Mouse (Mus musculus) A20 (cell line): ENCODE data around the gene Rfc1.
A peak's percentile ranks its signal among the peaks of the same experiment; 100 is the strongest.
"Not testable (repeated sequence)": the region's sequence is repeated elsewhere in the genome, so short reads cannot be mapped to it uniquely, and the experiment has no call there.

ENCODE experiments used
- DNase-seq: peaks from one replicate; pipeline ENCODE4 v3.0.0-alpha.2; 2011; ENCODE audit warnings: low read depth, low spot score

The Rfc1 gene

DNA sequence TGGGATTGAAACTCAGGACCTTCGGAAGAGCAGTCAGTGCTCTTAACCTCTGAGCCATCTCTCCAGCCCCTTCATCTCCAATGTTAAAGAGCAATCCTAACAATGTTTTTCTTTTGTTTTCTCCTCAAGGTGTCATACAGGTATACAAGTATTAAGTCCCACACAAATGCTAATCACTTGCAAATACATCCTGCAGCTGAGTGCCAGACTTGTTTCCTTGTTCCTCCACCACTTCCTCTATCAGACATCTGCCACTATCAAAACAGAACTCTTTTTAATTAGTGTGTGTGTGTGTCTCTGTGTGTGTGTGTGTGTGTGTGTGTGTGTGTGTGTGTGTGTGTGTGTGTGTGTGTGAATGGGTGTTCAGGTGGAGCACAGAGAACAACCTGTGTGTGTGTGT is 35.8 kb downstream of the Rfc1 start:
- DNase-seq, result peak; percentile 58

DNA sequence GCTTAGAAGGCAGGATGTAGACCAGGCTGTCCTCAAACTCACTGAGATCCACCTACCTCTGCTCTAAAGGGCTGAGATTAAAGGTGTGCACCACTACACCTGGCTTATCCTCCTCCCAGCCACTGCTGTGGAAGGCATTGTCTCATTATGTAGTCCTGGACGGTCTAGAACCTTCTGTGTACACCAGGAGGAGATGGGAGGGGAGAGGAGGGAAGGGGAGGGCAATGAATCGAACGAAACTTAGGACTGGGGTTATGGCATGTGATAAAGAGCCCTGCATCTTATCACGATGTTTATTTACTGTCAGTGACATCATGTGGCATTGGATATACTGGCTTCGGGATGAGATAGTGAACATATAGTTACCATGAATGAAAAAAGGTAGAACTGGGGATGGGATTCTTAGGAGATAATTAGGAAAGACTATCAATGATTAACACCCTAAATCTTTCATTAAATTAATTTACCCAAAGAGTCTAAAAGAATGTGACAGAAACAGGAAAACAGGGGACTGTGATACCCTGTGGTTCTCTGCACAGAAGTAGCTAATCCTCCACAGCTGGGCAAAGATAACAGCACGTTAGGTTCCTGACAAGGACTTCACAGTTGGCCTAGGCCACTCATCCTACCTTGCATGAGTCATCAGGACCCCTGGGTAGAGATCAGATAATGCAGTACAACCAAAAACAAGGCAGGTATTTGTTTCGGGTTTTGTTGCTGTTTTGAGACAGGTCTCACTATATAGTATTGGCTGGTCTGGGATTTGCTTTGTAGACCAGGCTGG is 37.1 kb downstream of the Rfc1 start:
- DNase-seq, result no peak

DNA sequence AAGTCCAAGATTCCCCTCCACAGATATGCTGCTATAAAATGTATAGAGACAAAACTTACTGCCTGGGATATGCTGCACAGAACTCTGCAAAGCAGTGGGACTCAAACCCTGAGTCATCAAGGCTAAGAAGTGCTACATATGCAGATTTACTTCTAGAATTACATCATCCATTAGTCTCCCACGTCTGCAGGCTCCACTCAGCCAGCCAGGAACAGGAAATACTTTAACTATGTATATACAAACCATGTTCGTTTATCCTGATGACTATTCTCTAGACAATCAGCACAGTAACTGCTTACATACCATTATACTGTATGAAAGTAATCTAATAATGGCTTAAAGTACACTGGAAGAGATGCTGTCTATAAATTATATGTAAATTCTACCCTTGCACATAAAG is 41.2 kb downstream of the Rfc1 start:
- no peak for DNase-seq

DNA sequence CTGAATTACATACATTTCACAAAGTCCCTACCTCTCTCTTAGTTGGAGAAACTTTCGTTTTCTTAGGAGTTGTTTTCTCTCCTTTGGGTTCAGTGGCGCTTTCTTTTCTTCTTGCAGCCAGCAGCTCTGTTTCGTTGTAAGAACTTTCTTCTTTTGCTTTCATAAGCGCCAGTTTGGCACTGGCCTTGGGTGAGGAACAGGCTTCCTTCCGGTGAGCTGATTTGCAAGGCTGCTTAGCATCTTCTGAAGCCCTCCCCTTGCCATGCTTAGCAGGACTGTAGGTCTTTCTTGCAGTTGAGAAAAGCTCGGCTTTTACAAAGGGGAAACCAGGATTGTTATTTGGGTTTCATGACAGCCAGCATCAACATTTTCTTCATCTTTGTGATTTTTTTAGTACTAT is 41.8 kb downstream of the Rfc1 start:
- no peak for DNase-seq

DNA sequence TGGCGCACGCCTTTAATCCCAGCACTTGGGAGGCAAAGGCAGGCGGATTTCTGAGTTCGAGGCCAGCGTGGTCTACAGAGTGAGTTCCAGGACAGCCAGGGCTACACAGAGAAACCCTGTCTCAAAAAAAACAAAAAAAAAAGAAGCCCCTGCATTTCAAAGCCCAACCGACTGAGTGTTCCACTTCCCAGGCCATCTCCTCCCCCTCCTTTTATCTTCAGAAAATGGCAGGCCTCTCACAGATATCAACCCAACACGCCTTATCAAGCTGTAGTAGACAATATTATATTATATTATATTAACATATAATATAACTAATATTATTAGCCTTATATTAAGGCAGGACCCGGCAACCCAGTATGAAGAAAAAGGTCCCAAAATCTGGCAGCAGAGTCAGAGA is 46.5 kb downstream of the Rfc1 start:
- DNase-seq, result not testable (repeated sequence)

DNA sequence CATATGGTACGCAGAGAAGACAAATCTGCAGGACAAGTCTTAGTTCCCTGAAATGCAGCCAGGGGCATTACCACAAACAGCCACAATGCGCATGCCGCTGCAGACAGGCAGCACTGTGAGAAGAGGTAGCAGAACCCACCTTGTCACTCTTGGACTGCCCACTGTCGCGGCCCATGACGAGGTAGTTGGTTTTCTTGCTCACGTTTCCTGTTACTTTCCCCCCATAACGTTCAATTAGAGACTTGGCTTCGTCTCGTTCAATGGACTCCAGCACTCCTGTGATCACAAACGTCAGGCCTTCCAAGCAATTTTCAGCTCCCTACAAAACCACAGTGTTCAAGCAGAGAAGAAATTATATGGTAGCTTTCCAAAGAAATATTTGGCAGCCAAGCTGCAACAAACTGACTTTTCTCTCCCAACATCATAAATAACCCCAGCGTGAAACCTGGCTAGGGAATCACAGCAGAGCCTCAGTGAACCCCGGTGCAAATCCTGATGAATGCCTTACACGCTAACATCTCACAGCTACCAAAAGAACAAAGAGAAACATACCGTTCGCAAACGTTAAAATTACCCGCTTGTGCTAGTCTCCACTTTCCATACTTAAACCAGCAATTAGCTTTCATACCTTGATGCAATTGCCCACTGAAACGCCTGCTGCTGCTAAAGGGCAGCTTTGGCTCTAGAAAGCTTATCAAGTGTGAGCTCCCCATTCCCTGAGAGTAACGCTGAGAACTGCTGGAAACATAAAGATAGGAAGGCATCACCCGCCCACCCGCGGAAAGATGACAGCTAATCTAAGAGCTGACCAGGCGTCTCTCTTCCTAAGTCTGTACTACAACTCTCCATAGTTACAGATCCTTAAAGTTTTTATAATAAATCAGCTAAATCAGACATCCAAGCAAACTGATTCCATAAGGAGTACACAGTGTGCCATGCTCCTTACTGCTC is 47.4 kb downstream of the Rfc1 start:
- no peak for DNase-seq

DNA sequence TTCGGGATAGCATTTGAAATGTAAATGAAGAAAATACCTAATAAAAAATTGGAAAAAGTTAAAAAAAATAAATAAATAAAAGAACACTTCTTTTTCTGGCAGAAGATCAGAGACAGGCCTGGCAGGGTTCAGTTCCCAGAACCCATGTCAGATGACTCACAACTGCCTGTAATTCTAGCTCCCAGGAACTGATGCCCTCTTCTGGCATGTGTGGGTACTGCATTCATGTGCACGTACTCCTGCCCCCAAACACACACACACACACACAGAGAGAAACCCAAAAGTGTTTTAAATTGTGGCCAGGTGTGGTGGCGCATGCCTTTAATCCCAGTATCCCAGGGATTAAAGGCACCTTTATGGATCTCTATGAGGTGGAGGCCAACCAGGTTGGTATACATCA is 51.3 kb downstream of the Rfc1 start:
- peak; percentile 65 for DNase-seq

DNA sequence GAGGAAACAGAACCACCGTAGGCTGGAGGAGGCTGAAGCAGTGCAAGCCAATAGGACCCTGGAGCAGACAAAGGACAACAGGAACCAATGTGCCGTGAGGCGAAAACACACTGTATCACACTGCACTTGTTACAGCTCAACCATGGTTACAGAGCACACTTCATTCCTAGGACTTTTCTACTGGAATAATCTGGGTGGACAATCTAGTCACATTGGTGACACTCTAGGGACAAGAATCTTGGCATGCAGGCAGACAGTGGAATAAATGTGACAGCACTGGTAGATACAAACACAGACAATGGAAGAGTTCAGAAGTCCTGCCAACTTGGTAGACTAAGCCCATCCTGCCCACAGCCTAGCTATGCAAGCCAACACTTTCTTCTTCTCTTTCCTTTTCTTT is 54.3 kb downstream of the Rfc1 start:
- no peak for DNase-seq

DNA sequence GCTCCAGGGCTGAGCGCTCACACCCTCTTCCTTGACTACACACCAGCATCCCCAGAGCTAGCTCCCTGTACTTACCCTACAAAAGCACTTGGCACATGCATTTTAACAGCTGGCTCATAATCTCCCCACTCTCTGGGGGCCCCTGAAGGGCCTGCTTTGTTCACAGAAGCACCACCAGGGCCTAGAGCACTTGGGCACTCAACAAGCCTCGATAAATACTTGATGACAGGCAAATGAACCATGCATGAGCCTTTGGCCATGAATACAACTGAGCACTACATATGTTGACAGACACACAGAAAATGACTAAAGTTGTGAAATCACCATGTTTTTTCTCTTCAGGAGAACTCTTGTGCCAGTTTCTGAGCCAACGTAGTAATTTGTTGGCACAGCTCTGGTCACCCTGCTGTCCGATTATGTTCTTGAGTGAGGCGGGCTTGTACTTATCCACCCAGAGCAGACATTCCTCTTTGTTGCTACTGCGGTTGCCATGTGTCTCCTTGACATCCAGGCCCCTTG is 56.3 kb downstream of the Rfc1 start:
- DNase-seq, result no peak

DNA sequence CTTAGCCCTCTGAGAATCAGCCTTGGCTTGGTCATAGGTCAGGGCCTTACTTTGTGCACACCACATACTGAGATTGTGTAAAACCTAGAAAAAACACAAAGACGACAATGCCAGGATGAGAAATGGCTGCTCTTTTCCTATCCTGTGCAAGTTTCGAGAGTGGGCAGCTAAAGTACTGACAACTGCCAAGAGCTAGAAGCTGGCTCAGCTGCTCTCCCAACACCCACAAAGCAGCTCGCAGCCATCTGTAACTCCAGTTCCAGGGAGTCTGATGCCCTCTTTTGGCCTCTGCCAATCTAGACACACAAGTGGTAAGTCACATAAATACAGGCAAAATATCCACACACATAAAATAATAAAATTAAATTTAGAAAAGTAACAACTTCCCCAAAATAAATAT is 61.5 kb downstream of the Rfc1 start:
- DNase-seq, result no peak

DNA sequence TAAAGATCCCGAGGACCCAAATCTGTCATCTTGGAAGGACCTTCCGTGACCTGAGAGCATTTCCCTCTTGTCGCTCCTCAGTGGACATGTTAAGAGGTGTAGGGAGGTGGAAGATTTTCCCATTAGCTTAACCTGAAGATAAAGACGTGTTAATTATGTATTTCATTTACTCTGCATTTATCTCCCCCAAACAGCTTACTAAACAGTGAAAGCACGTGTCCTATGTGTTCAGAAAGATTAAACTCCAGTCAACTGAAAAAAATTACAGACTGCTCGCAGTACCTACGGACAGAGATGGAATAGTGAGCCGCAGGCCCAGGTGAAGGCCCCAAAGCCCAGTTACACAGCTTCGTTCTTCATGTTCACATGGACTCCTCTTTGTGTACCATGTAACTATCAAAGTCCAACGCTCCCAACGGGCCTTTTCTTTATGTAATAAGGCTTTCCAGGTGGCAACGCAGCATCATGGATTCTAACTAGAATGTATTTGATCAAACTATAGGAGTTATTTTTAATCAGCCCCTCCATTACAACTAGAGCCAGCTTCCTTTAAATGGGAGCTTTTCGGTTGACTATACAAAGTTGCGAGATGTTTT is 77.5 kb downstream of the Rfc1 start:
- DNase-seq, result no peak

DNA sequence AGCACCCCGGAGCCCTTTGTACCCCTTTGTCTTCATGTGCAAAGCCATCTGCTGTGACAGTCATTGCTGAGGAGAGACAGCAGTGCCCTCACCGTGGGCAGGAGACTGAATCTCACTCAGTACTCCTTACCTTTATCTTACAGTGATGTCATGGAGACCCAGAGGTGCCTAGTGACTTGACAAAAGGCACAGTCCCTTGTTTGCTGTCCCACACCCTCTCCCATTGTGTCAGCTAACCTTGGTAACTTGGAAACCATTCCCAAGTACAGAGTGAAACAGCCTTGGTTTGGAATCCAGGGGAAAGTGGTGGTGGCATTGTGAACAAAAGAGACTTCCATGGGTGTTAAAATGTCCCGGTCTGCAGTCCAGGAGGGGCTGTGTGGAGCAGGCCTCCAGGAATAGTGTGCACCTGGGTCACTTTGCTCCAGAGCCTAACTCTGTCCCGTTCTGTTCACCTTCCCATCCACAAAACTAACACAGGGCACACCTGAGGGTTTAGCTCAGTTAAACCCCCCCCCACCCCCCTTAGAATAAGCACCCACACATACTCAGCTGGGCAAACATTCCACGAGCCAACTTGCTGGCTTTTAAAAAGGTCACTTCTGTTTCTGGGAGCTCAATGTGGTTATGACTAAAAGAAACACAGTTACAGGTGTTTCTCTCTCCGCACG is 85.2 kb downstream of the Rfc1 start:
- DNase-seq, result no peak

DNA sequence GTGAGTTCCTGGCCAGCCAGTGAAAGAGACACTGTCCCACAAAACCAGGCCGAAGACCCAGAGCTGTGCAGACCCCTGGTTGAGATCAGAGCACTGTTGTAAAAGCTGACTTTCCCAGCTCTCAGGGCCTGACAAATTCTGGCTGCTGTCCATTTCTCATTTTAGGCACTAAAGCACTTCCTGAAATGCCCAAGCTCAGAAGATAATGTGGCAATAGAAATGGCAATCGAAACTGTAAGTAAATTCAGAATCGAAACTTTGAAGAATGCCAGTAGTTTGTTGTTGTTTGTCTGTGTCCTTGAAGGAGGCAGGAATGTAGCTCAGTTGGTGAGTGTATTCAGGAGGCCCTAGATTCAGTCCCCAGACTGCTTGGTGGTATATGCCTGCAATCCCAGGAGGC is 88.2 kb downstream of the Rfc1 start:
- peak; percentile 36 for DNase-seq

DNA sequence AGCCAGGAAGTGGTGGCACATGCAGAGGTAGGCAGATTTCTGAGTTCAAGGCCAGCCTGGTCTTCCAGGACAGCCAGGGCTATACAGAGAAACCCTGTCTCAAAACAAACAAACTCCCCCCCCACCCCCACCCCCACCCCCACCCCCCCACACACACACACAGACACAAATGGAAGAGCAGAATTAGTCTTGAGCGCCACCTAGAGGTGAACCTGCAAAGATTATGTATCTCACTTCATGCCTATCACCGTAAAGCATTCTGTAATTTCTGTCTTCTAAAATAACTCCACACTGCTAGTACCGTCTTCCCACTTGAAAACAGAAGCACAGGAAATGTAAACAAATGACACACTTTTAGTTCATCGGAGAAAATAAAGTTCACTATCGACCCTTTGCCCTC is 92.7 kb downstream of the Rfc1 start:
- peak; percentile 73 for DNase-seq

DNA sequence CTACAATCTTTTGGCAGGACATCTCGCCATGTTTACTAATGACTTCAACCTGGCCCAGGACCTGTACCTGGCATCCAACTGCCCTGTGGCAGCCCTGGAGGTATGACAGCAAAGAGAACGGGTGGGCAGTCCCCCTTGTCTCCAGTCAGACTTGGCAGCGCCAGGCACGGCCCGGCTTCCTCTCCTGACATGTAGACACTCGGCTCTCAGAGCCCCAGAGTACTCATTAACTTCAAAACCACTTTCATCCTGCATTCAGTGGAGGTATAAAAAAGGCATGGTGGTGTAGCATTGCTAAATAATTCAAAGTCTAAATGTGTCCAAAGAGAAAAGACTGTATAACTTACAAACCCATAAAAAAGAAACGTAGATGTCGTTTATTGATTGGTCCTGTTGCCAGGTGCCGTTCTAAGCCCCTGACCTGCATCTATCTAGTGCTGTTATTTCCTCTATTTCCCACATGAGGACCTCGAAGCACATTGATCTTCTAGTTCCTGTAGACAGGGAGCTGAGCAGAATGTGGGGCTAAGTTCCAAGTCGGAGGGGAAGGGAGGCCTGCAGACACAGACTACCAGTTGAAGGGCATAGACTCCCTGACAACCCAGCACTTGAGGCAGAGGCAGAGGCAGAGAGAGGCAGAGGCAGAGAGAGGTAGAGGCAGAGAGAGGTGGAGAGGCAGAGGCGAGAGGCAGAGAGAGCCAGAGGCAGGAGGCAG is 104.0 kb downstream of the Rfc1 start:
- no peak for DNase-seq

DNA sequence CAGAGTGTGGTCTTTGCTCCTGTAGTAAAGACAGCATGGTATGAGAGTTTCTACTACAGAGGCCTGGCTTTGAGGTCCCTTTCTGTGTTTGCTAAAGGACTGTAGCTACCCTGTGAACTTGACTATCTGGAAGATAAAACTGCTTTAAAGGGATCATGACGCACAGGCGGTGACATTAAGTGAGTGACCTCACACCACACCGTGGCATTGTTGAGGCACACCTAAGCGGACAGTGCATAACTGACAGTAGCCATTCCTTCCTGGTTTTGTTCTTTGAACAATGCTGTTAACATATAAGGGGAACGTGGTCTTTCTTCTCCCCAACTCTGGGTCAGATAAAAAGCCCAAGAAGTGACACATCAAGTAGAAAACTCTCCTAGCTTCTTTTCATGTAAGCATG is 111.4 kb downstream of the Rfc1 start:
- DNase-seq, result no peak

DNA sequence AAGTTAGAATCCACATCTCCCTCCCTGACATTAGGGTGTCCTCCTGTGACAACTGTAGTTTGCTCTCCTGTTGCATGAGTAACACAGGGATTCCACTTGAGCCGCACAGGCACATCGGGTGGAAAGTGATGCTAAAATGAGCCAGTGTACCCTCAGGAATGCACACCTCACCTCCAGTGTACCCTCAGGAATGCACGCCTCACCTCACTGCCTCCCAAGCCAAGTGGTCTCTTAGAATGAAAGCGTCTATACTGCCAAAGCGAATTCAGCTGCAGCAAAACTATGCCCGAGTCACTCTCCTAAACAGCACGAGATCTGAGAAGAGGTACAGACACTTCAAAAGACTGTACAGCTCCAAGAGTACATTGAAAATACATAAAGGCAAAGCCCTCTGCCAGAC is 114.4 kb downstream of the Rfc1 start:
- DNase-seq, result no peak

DNA sequence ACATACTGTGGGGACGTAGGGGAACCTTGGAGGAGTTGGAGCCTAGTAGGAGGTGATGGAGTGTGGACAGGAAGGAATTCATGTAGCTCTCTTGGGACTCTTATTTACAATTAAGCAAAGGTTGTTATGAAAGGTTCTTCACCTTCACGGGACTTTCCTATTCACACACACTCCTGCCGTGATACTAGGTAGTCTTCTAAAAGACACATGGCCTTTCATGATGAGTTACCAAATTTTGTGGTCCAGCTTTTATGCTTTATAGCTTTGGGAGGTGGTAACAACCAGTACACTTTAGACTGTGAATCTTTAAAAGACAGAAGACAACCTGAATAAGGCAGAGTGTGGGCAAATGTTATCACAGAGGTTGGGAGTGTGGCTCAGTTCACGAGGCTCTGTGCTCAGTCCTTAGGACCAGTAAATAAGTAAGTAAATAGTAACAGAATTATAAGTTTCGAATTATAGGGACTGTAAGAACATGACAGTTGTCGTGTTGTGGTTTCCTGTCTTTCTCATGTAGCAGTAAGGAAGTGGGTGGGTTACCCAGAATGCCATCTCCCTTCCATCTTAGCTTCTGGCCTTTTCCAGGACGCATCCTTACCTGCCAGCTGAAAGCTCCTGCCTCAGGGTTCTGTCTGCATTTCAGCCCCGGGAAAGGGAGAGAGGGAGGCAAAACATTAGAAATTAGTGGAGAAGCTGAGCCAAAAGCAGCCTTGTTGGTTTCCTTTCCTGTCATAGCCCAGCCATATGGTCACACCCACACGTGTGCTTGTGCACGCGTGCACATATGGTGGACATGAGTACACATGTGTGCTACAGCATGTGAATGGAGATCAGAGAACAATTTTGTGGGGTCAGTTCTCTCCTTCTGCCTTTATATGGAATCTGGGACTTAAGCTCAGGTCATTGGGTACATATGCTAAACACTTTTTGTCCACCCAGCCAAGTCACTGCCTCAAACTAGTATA is 117.9 kb downstream of the Rfc1 start:
- no peak for DNase-seq

DNA sequence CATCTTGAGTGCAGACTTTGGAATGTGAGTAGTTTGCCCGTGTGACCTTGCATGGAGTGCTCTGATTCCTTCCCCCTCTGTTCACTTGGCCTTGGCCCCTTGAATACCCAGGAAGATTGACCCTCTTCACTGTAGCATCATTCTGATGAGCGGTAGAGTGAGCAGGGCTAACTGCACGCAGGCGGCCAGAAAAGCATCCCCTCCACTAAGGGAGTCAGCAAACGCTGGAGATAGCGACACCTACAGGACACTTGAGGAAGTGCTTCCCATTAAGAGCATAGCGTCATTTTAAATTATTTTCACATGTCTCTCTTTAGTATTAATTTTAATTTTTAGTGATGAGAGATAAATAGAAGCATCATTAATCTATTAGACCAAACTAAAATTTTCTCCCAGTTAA is 122.1 kb downstream of the Rfc1 start:
- DNase-seq, result peak; percentile 72
